Mouse (Mus musculus) midbrain, embryonic 11.5 days (tissue): Measurements from ENCODE around the gene Hinfp. TPM values are rescaled to one million over a fixed set of nuclear protein-coding genes. Genes with fewer than 3 reads are reported as not detected.
A peak's percentile ranks its signal among the peaks of the same experiment; 100 is the strongest.
"Not testable (repeated sequence)": the region's sequence is repeated elsewhere in the genome, so short reads cannot be mapped to it uniquely, and the experiment has no call there.

Experiments used
- ATAC-seq: fragments of 200-750 bp; cut with Nextera tagmentation; 2 replicates; pipeline ENCODE4 v1.8.0; 2017; ENCODE audit warnings: moderate TSS enrichment, moderate library complexity; ENCODE audit not compliant: low FRiP score
- DNase-seq: peaks from one replicate; pipeline ENCODE4 v3.0.0; 2015; ENCODE audit warnings: low spot score; ENCODE audit errors: missing footprints
- H3K27ac ChIP-seq: fragments of 300-500 bp; sonication (generic); 2 replicates; pipeline ENCODE4 v1.5.1; 2014; ENCODE audit warnings: low read depth, low read length
- H3K27me3 ChIP-seq: fragments of 300-500 bp; sonication (generic); 2 replicates; pipeline ENCODE4 v1.6.1; 2014; ENCODE audit warnings: mild to moderate bottlenecking, low read length, moderate library complexity, mixed read lengths; ENCODE audit not compliant: control insufficient read depth, insufficient read depth
- H3K36me3 ChIP-seq: fragments of 300-500 bp; sonication (generic); 2 replicates; pipeline ENCODE4 v1.6.1; 2014; ENCODE audit warnings: mild to moderate bottlenecking, low read length, moderate library complexity, mixed read lengths; ENCODE audit not compliant: control insufficient read depth, insufficient read depth
- H3K4me1 ChIP-seq: fragments of 300-500 bp; sonication (generic); 2 replicates; pipeline ENCODE4 v1.6.1; 2014; ENCODE audit warnings: low read length; ENCODE audit not compliant: control insufficient read depth, insufficient read depth
- H3K4me2 ChIP-seq: fragments of 300-500 bp; sonication (generic); 2 replicates; pipeline ENCODE4 v1.6.1; 2014; ENCODE audit warnings: mild to moderate bottlenecking, moderate library complexity
- H3K4me3 ChIP-seq: fragments of 300-500 bp; sonication (generic); 2 replicates; pipeline ENCODE4 v1.5.1; 2014; ENCODE audit warnings: low read depth, low read length
- H3K9ac ChIP-seq: fragments of 300-500 bp; sonication (generic); 2 replicates; pipeline ENCODE4 v1.6.1; 2014; ENCODE audit warnings: low read length
- H3K9me3 ChIP-seq: fragments of 300-500 bp; sonication (generic); 2 replicates; pipeline ENCODE4 v1.6.1; 2016; ENCODE audit warnings: low read length; ENCODE audit not compliant: control insufficient read depth
- WGBS: fragments of 180-500 bp; shearing (Covaris S2); extraction: QIAGEN DNeasy Blood & Tissue Kit; methylation state at CpG from one replicate; pipeline ENCODE4 v1.1.7; 2014; 5-methylcytosine and 5-hydroxymethylcytosine counted together
- polyA plus RNA-seq: library from polyadenylated mRNA; unstranded; fragments of >200 nt; fragmentation: Nextera tagmentation; extraction: Ambion mirVana; gene quantifications from 2 replicates; pipeline ENCODE4 v1.2.1, GENCODE M21; 2014

The Hinfp gene
- polyA plus RNA-seq, 1 experiment from 2014 or later: 28.0 TPM

GRCm38 (mm10) chr9:44307248-44307647 lies 1.8 kb upstream of the Hinfp start:
- Histone ChIP-seq H3K4me2 (no peak overlapping the region), H3K27ac (no peak overlapping the region), H3K9me3 (no peaks in the 10 kb centered on the region), H3K4me3 (no peak overlapping the region), H3K27me3 (no peaks in the 10 kb centered on the region), H3K9ac (no peak overlapping the region), H3K4me1 (peaks cover 20% of the 10 kb centered on the region), H3K36me3 (0 out of 2 replicates have a peak, but pooled peaks cover 2% of the 10 kb centered on the region)
- ATAC-seq (no peak), DNase-seq (peak; percentile 77)
- 84% methylated on average over 2 of the region's 2 CpGs for WGBS

- ATAC-seq: no peak
- no peaks in the 10 kb centered on the region for H3K9me3 ChIP-seq
- no peaks in the 10 kb centered on the region for H3K27me3 ChIP-seq
- 89% methylated on average over 6 of the region's 6 CpGs for WGBS
- peak; percentile 54 for DNase-seq
- H3K27ac ChIP-seq: no peak overlapping the region
- peaks cover 3% of the 10 kb centered on the region; the same call in 1 of the 2 replicates for H3K36me3 ChIP-seq
- H3K4me1 ChIP-seq: peaks cover 15% of the 10 kb centered on the region
- no peak overlapping the region for H3K4me2 ChIP-seq
- no peak overlapping the region for H3K9ac ChIP-seq
- H3K4me3 ChIP-seq: no peak overlapping the region
Observed at GRCm38 (mm10) chr9:44306532-44306931, 1.1 kb upstream of the Hinfp start.

GRCm38 (mm10) chr9:44300001-44300400 lies 5.5 kb downstream of the Hinfp start:
- peaks cover 33% of the 10 kb centered on the region for H3K36me3 ChIP-seq

GRCm38 (mm10) chr9:44292490-44292889 lies 13.0 kb downstream of the Hinfp start:
- H3K4me2 ChIP-seq: no peak overlapping the region
- WGBS: 70% methylated on average over 3 of the region's 3 CpGs
- H3K27ac ChIP-seq: no peak overlapping the region
- peaks cover 19% of the 10 kb centered on the region for H3K36me3 ChIP-seq
- H3K9me3 ChIP-seq: no peaks in the 10 kb centered on the region
- DNase-seq (peak; percentile 87), ATAC-seq (no peak)
- no peaks in the 10 kb centered on the region; the same call in 1 of the 2 replicates for H3K27me3 ChIP-seq
- H3K4me3 ChIP-seq: no peak overlapping the region
- H3K9ac ChIP-seq: no peak overlapping the region
- H3K4me1 ChIP-seq: peaks cover 5% of the 10 kb centered on the region; the same call in 1 of the 2 replicates

More at GRCm38 (mm10) chr9:44300001-44300400, 5.5 kb downstream of the Hinfp start:
- not testable (repeated sequence) for H3K27me3 ChIP-seq, H3K9ac ChIP-seq, H3K9me3 ChIP-seq, H3K4me1 ChIP-seq, ATAC-seq, H3K4me3 ChIP-seq, DNase-seq, H3K27ac ChIP-seq, H3K4me2 ChIP-seq
- WGBS: 97% methylated on average over 3 of the region's 3 CpGs

GRCm38 (mm10) chr9:44288959-44289291 lies 16.5 kb downstream of the Hinfp start:
- peak; percentile 82 for DNase-seq
- 8% methylated on average over 11 of the region's 11 CpGs for WGBS

GRCm38 (mm10) chr9:44288076-44288958 lies 17.2 kb downstream of the Hinfp start, which contains the start of gene Abcg4:
Gene Abcg4 (minus strand): TSS chr9:44288615.
- DNase-seq: no peak
- peaks cover 4% of the 10 kb centered on the region for H3K36me3 ChIP-seq
- H3K4me1 ChIP-seq: peaks cover 12% of the 10 kb centered on the region
- peak within 1 kb of the TSS; percentile 94 for H3K4me2 ChIP-seq
- no peaks in the 10 kb centered on the region; the same call in 1 of the 2 replicates for H3K27me3 ChIP-seq
- H3K9ac ChIP-seq: peak within 1 kb of the TSS; percentile 84
- H3K9me3 ChIP-seq: no peaks in the 10 kb centered on the region
- peak within 1 kb of the TSS; percentile 77 for H3K4me3 ChIP-seq
- ATAC-seq: peak; percentile 58
- WGBS: under 1% methylated on average over 38 of the region's 38 CpGs
- peak within 1 kb of the TSS; percentile 51 for H3K27ac ChIP-seq

More at GRCm38 (mm10) chr9:44288959-44289291, 16.5 kb downstream of the Hinfp start:
- Histone ChIP-seq H3K9ac (no peak overlapping the region), H3K36me3 (peaks cover 4% of the 10 kb centered on the region), H3K4me1 (peaks cover 12% of the 10 kb centered on the region), H3K9me3 (no peaks in the 10 kb centered on the region), H3K4me3 (no peak overlapping the region), H3K4me2 (no peak overlapping the region), H3K27ac (no peak overlapping the region), H3K27me3 (no peaks in the 10 kb centered on the region; the same call in 1 of the 2 replicates)
- no peak; the same call in 1 of the 2 replicates for ATAC-seq

- no peaks in the 10 kb centered on the region; the same call in 1 of the 2 replicates for H3K36me3 ChIP-seq
- H3K27me3 ChIP-seq: no peaks in the 10 kb centered on the region; the same call in 1 of the 2 replicates
- peak overlapping the region; percentile 84 for H3K9ac ChIP-seq
- H3K27ac ChIP-seq: peak overlapping the region; percentile 51
- peak; percentile 69 for ATAC-seq
- WGBS: under 1% methylated on average over 47 of the region's 47 CpGs
- H3K4me1 ChIP-seq: peaks cover 12% of the 10 kb centered on the region
- peak overlapping the region; percentile 77 for H3K4me3 ChIP-seq
- peak overlapping the region; percentile 94 for H3K4me2 ChIP-seq
- peak; percentile 96 for DNase-seq
- H3K9me3 ChIP-seq: no peaks in the 10 kb centered on the region
Observed at GRCm38 (mm10) chr9:44287401-44288075, 17.9 kb downstream of the Hinfp start.

GRCm38 (mm10) chr9:44287003-44287400 lies 18.5 kb downstream of the Hinfp start:
- WGBS: 5% methylated on average over 11 of the region's 11 CpGs
- Histone ChIP-seq H3K4me2 (peak overlapping the region; percentile 94), H3K4me3 (peak overlapping the region; percentile 77), H3K4me1 (peaks cover 12% of the 10 kb centered on the region), H3K36me3 (no peaks in the 10 kb centered on the region; the same call in 1 of the 2 replicates), H3K27ac (no peak overlapping the region), H3K9me3 (no peaks in the 10 kb centered on the region), H3K27me3 (no peaks in the 10 kb centered on the region; the same call in 1 of the 2 replicates), H3K9ac (peak overlapping the region; percentile 84)
- ATAC-seq: peak; percentile 26; the same call in 1 of the 2 replicates
- no peak for DNase-seq
